Mouse (Mus musculus) fibroblast of lung, adult 2 months (primary cell): ENCODE measurements around the gene Plin2.
"Not testable (repeated sequence)": the region's sequence is repeated elsewhere in the genome, so short reads cannot be mapped to it uniquely, and the experiment has no call there.

Experiments used
- DNase-seq: peaks from one replicate; pipeline ENCODE4 v3.0.0-alpha.2; 2011; ENCODE audit warnings: low read depth

Gene Plin2

GRCm38 (mm10) chr4:86683746-86684145 lies 13.9 kb upstream of the Plin2 start:
- no peak for DNase-seq

DNA sequence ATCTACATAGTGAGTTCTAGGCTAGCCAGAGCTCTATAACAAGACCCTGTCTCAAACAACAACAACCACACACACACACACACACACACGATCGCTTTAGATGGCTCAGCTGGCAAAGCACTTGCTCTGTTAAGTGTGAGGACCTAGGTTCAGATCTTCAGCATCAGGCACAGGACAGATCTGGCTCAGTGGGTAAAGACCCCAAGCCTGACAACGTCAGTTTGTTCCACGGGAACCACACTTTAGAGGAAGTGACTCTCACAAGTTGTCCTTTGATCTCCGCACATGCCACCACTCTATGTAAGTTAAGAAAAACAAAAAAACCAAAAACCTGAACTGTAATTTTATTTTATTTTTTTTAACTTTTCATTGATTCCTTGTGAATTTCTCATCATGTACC lies 13.4 kb upstream of the Plin2 start:
- DNase-seq: no peak

DNA sequence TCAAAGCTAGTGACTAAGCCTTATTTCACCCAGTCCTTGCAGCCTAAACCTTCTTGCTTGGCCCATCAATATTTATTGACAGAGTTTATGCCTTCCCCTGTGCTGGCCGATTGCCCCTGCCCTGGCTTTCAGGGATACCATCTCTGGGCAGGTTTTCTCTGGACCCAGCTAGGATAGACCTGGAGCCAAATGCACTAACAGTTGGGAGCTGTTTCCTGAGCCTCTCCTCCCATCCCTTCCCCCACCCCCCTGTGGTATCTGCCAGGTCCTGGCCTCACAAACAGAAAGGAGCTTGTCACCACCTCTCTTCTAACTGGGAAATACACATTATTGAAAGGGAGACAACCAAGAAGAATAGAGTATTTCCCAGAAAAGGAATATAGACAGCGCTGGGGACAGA lies 12.0 kb upstream of the Plin2 start:
- no peak for DNase-seq

GRCm38 (mm10) chr4:86681421-86681820 lies 11.6 kb upstream of the Plin2 start:
- no peak for DNase-seq

DNA sequence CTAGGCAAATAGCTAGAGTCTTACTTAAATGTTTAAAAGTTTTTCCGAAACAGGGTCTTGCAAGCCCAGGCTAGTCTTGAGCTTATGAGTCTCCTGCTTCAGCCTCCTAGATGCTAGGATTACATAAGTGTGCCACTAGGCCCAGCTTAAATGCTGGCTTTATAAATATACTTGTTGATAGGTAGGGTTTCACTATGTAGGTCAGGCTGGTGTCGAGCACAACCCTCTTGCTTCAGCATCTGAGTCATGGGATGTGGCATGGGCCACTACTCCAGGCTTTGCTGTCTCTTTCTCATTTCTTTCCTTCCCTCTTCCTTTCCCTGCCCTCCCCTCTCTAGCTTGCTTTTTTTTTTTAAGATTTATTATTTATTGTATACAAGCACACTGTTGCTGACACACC lies 9.8 kb upstream of the Plin2 start:
- no peak for DNase-seq

DNA sequence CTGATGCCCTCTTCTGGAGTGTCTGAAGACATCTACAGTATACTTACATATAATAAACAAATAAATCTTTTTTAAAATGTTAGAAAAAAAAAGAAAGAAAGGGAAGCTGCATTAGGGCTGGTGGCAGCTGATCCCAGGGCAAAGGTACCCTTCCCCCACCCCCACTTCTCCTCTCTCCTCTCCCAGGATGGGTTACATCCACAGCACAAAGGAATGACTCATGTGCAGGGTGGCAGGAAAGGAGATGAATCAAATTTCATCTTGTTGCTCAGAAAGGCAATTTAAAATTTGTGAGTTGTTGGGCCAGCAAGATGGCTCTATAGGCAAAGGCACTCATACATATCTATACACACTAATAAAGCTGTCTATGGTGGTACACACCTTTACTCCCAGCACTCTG lies 6.9 kb upstream of the Plin2 start:
- no peak for DNase-seq

DNA sequence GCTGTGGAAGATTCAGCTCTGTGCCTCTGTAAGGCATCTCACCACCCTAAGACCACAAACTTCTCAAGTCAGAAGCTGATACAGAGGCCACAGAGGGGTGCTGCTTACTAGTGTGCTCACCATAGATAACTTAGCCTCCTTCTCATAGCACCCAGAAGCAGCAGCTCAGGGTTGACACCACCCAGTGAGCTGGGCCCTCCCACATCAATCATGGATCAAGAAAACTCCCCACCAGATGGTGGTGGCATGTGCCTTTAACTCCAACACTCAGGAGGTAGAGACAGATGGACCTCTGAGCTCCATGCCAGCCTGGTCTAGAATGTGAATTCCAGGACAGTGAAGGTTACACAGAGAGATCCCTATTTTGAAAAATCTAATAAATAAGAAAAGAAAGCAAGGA lies 4.9 kb upstream of the Plin2 start:
- DNase-seq: not testable (repeated sequence)

GRCm38 (mm10) chr4:86674150-86674549 lies 4.3 kb upstream of the Plin2 start:
- DNase-seq: not testable (repeated sequence)

DNA sequence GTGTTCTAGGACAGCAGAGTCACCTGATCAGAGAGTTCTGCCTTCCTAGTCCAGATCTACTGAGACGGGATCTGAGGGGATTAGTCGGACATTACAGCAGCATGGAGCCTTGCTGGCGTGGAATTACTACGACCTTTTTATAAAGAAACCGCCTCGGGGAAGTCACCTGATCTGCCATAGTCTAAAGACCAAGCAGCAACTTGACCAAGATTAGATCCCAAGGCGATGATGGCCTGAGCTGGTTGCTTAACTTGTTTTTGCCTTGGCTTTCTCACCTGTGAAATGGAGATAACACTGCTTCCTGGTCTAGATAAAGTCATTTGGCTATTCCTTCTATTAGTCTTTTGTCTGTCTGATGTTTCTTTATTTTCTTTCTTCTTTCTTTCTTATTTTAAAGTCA lies 2.6 kb upstream of the Plin2 start:
- no peak for DNase-seq

- no peak for DNase-seq
Observed at GRCm38 (mm10) chr4:86671803-86672202, 1.9 kb upstream of the Plin2 start.

DNA sequence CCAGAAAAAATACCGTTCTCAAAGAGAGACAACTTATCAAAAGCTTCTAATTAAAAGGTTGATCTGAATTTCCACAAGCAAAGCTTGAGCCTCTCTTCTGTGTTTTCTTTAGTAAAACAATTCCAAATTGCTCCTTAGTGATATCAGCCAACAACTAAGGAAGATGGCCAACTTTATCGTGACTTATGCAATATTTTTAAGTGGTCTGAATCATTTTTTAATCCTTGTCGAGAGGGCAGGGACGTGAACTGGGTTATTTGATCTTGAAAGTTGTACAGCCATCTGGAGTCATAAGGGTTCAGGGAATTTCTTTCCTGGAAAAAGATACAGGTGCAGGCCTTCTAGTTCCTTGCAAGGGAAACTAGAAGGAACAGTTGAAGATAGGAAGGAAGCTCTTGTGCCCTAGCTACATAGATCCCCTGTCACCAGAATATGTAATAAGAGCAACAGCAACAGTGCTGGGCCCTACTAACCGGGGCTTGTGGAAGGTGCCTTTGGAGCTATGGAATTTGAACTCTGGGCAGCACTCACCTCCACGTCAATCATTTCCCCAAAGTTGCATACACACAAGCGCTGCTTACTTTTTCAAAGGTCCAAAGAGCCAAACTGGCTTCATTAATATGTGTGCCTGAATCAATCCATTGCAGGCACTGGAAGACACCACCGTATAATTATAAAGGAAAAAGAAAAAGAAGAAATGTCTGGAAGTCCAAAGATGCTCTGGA lies 884 bp upstream of the Plin2 start:
- DNase-seq: no peak

GRCm38 (mm10) chr4:86669241-86669753 lies 563 bp downstream of the Plin2 start:
- not testable (repeated sequence) for DNase-seq

- no peak for DNase-seq
Observed at GRCm38 (mm10) chr4:86668290-86669000, 1.4 kb downstream of the Plin2 start.

DNA sequence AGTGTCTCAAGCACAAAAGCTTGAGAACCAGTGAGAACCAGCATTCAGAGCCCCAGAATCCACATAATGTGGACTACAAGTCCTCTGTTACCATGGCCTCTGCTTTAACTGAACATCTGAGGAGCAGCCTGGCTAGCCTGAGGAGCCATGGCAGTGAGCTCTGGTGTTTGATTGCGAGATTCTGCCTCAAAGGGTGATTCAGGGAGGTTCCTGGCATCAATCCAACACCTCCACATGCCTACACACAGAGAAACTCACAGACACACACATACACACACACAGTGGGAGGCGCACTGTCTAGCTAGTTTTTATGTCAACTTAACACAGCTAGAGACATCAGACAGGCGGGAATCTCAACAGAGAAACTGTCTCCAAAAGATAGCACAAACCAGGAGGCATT lies 4.3 kb downstream of the Plin2 start:
- no peak for DNase-seq

- no peak for DNase-seq
Observed at GRCm38 (mm10) chr4:86663919-86664318, 5.9 kb downstream of the Plin2 start.

DNA sequence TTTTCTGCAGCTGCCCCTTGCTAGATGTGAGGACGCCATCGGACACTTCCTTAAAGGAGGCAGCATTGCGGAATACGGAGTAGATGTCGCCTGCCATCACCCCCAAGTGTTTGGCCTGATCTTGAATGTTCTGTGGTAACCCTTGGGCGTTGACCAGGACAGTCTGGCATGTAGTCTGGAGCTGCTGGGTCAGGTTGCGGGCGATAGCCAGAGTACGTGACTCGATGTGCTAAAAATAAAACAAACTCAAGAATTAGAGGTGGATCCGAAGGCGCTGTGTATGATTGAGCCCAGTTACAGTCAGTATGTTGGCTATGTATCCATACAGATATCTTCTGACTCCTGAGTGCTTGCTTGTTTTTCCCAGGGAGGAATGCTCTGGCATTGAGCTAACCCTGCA lies 12.7 kb downstream of the Plin2 start:
- DNase-seq: no peak

- DNase-seq: not testable (repeated sequence)
Observed at GRCm38 (mm10) chr4:86656410-86656809, 13.4 kb downstream of the Plin2 start.

DNA sequence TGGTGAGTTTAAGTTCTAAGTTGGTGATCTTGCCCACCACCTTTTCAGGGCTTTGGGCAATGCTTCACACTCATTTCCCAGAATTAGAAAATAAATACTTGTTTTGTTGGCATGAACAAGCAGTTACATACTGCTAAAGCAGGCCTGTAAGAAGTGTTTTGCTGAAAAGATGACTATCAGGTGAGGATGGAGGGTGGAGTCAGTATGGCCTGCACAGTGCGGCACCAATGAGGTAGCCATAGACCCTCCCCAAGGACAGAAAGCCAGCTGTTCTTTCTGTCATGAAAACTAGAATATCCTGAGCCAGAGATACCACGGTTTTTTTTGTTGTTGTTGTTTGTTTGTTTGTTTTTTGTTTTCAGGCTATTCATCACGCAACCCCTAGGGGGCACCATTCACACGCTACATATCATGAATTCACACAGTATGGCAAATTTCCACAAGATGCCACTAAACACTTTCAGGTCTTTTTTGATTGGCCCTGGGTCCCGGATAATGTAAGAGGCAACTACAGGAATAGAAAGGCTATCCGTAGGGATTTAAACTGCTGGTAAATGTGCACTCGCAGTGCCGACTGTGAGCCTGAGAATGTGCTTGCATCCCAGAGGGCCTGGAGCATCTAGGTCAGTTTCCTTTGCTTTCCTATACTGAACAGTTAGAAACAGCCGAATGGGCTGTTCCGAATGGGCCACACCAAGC lies 18.0 kb downstream of the Plin2 start:
- DNase-seq: no peak

GRCm38 (mm10) chr4:86648394-86648793 lies 21.5 kb downstream of the Plin2 start:
- DNase-seq: not testable (repeated sequence)

GRCm38 (mm10) chr4:86637561-86637960 lies 32.3 kb downstream of the Plin2 start:
- DNase-seq: not testable (repeated sequence)

DNA sequence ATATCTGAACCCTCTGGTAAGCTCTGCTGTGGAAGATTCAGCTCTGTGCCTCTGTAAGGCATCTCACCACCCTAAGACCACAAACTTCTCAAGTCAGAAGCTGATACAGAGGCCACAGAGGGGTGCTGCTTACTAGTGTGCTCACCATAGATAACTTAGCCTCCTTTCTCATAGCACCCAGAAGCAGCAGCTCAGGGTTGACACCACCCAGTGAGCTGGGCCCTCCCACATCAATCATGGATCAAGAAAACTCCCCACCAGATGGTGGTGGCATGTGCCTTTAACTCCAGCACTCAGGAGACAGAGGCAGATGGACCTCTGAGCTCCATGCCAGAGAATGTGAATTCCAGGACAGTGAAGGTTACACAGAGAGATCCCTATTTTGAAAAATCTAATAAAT lies 35.0 kb downstream of the Plin2 start:
- not testable (repeated sequence) for DNase-seq

DNA sequence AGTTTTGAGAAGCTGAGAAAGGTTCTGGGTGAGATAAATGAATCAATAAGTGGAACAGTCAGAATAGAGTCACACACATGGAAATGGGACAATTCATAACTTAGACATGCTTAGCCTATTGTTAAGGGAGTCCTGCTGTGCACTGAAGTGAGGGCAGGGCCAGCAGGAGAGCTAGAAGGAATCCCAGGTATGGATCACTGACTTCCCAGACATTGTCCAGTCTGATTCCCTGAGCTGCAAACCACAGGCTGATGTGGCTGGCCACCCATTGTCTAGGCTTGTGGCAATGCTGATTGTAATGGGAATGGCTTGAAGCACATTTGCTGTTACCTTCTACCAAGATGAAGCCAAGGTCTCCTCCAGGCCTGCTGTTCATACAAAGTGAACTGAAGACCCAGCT lies 35.5 kb downstream of the Plin2 start:
- not testable (repeated sequence) for DNase-seq

DNA sequence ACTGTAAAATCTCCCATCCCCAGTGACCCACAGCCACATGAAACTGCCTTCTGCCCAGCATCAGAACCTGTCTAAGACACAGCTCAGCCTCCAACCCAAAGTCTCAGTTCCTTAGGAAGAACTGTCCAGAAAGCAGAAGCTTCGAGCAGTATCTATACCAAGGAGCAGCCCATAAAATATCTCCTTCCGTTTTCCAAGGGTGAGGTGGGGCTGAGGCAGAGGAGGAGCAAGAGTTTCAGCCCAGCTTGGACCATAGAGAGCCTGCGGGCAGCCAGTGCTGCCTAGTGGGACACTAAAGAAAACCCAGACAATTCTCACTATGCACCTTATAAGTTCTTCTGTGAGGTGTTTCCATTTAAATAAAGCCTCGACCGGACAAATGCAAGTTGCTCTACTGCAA lies 37.3 kb downstream of the Plin2 start:
- not testable (repeated sequence) for DNase-seq
